Mouse (Mus musculus): ENCODE results near the gene Bcl11a.

Bcl11a gene

GRCm38 (mm10) chr11:24080541-24080940 lies 2.7 kb downstream of the Bcl11a start:
- peak; percentile 54 for DNase-seq (ENCODE audit: low spot score)

- DNase-seq (ENCODE audit: low spot score), result peak; percentile 83
These were observed 3.3 kb downstream of the Bcl11a start for GRCm38 (mm10) chr11:24081016-24081686.

- peak; percentile 73 for DNase-seq (ENCODE audit: low spot score)
These were observed 4.0 kb downstream of the Bcl11a start for GRCm38 (mm10) chr11:24081687-24082384.

GRCm38 (mm10) chr11:24082385-24083075 lies 4.7 kb downstream of the Bcl11a start:
- peak; percentile 20 for DNase-seq (ENCODE audit: low spot score)

- DNase-seq (ENCODE audit: low spot score), result no peak
These were observed 5.2 kb downstream of the Bcl11a start for GRCm38 (mm10) chr11:24083076-24083405.

- DNase-seq (ENCODE audit: low spot score), result no peak
These were observed 5.6 kb downstream of the Bcl11a start for GRCm38 (mm10) chr11:24083423-24083822.

GRCm38 (mm10) chr11:24084077-24084476 lies 6.2 kb downstream of the Bcl11a start:
- no peak for DNase-seq (ENCODE audit: low spot score)

- DNase-seq (ENCODE audit: low spot score), result no peak
These were observed 6.7 kb downstream of the Bcl11a start for GRCm38 (mm10) chr11:24084590-24084989.

- DNase-seq (ENCODE audit: low spot score), result no peak
These were observed 8.1 kb downstream of the Bcl11a start for GRCm38 (mm10) chr11:24085986-24086385.

GRCm38 (mm10) chr11:24087069-24087468 lies 9.2 kb downstream of the Bcl11a start:
- DNase-seq (ENCODE audit: low spot score), result no peak

GRCm38 (mm10) chr11:24090443-24090842 lies 12.6 kb downstream of the Bcl11a start:
- no peak for DNase-seq (ENCODE audit: low spot score)

GRCm38 (mm10) chr11:24091393-24092080 lies 13.7 kb downstream of the Bcl11a start:
- no peak for DNase-seq (ENCODE audit: low spot score)

- no peak for DNase-seq (ENCODE audit: low spot score)
These were observed 14.8 kb downstream of the Bcl11a start for GRCm38 (mm10) chr11:24092618-24093017.

- DNase-seq (ENCODE audit: low spot score), result peak; percentile 21
These were observed 16.2 kb downstream of the Bcl11a start for GRCm38 (mm10) chr11:24094086-24094487.

- no peak for DNase-seq (ENCODE audit: low spot score)
These were observed 17.4 kb downstream of the Bcl11a start for GRCm38 (mm10) chr11:24095236-24095635.

GRCm38 (mm10) chr11:24095656-24096353 lies 17.9 kb downstream of the Bcl11a start:
- DNase-seq (ENCODE audit: low spot score), result no peak

GRCm38 (mm10) chr11:24096483-24096882 lies 18.6 kb downstream of the Bcl11a start:
- no peak for DNase-seq (ENCODE audit: low spot score)

GRCm38 (mm10) chr11:24097026-24097425 lies 19.2 kb downstream of the Bcl11a start:
- DNase-seq (ENCODE audit: low spot score), result peak; percentile 13

- no peak for DNase-seq (ENCODE audit: low spot score)
These were observed 20.2 kb downstream of the Bcl11a start for GRCm38 (mm10) chr11:24098069-24098468.

GRCm38 (mm10) chr11:24098662-24099061 lies 20.8 kb downstream of the Bcl11a start:
- DNase-seq (ENCODE audit: low spot score), result no peak

- no peak for DNase-seq (ENCODE audit: low spot score)
These were observed 21.4 kb downstream of the Bcl11a start for GRCm38 (mm10) chr11:24099215-24099614.

GRCm38 (mm10) chr11:24099886-24100293 lies 22.0 kb downstream of the Bcl11a start:
- no peak for DNase-seq (ENCODE audit: low spot score)
